Mouse (Mus musculus): Measurements from ENCODE around the gene Prss57.

GRCm38 (mm10) chr10:79808728-79809127 lies 18.0 kb upstream of the Prss57 start:
- TF ChIP-seq CTCF (IDR thresholded peaks at IDR 0.05; ENCODE audit: low read depth) (no peak), EP300 (IDR thresholded peaks at IDR 0.05; ENCODE audit: low read depth) (no peak)
